Mouse (Mus musculus) neural tube, embryonic 14.5 days (tissue): ENCODE measurements around the gene Tapbpl. TPM values are rescaled to one million over a fixed set of nuclear protein-coding genes. Genes with fewer than 3 reads are reported as not detected.

Source experiments
- ATAC-seq: fragments of 200-750 bp; cut with Nextera tagmentation; 2 replicates; pipeline ENCODE4 v1.8.0; 2017; ENCODE audit warnings: low read depth, mild to moderate bottlenecking, moderate TSS enrichment, moderate library complexity
- H3K27ac ChIP-seq: fragments of 300-500 bp; sonication (generic); 2 replicates; pipeline ENCODE4 v1.5.1; 2014; ENCODE audit warnings: low read depth, mild to moderate bottlenecking, control low read depth, low read length, moderate library complexity, mixed read lengths
- H3K27me3 ChIP-seq: fragments of 300-500 bp; sonication (generic); 2 replicates; pipeline ENCODE4 v1.6.1; 2014; ENCODE audit warnings: low read length; ENCODE audit not compliant: control insufficient read depth, insufficient read depth
- H3K36me3 ChIP-seq: fragments of 300-500 bp; sonication (generic); 2 replicates; pipeline ENCODE4 v1.6.1; 2014; ENCODE audit warnings: low read length, mixed read lengths; ENCODE audit not compliant: control insufficient read depth, insufficient read depth
- H3K4me1 ChIP-seq: fragments of 300-500 bp; sonication (generic); 2 replicates; pipeline ENCODE4 v1.6.1; 2014; ENCODE audit warnings: low read length; ENCODE audit not compliant: control insufficient read depth, insufficient read depth
- H3K4me2 ChIP-seq: fragments of 300-500 bp; sonication (generic); 2 replicates; pipeline ENCODE4 v1.6.1; 2014; ENCODE audit warnings: mild to moderate bottlenecking, low read depth, low read length, control low read depth
- H3K4me3 ChIP-seq: fragments of 300-500 bp; sonication (generic); 2 replicates; pipeline ENCODE4 v1.5.1; 2014; ENCODE audit warnings: low read depth, low read length, control low read depth, mixed read lengths
- H3K9ac ChIP-seq: fragments of 300-500 bp; sonication (generic); replicated peaks from 2 replicates; pipeline ENCODE4 v1.6.1; 2014; ENCODE audit warnings: low read depth, mild to moderate bottlenecking, control low read depth, low read length, mixed read lengths
- H3K9me3 ChIP-seq: fragments of 300-500 bp; sonication (generic); 2 replicates; pipeline ENCODE4 v1.6.1; 2016; ENCODE audit warnings: low read length; ENCODE audit not compliant: control insufficient read depth
- WGBS: fragments of 180-500 bp; shearing (Covaris S2); extraction: QIAGEN DNeasy Blood & Tissue Kit; methylation state at CpG from one replicate; pipeline ENCODE4 v1.1.7; 2014; 5-methylcytosine and 5-hydroxymethylcytosine counted together
- polyA plus RNA-seq: library from polyadenylated mRNA; unstranded; fragments of >200 nt; fragmentation: Nextera tagmentation; extraction: Ambion mirVana; gene quantifications from 2 replicates; pipeline ENCODE4 v1.2.1, GENCODE M21; 2014

The Tapbpl gene
- polyA plus RNA-seq, 1 experiment from 2014 or later, result 5.1 TPM

DNA sequence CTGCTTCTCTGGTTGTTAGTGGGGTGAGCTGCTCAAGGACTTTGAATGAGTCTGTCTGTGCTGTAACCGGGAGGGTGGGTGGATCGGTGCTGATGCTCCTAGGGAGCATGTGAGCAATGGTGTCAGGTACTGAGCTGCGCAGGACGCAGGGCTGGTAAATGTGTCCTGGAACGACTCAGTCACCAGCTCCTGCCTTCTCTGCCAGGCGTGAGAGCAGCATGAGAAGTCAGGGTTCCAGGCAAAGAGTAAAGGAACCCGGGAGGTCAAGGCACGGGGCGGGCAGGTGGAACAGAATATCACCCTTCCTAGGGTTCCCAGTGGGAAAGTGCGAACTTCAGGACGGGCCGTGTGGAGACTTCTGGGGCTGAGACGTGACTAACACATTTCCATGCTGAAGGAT is 34.4 kb upstream of the Tapbpl start:
- Histone ChIP-seq H3K27me3 (no peaks in the 10 kb centered on the region), H3K27ac (no peak overlapping the region), H3K9ac (no peak overlapping the region), H3K36me3 (no peaks in the 10 kb centered on the region), H3K4me2 (no peak overlapping the region), H3K9me3 (no peaks in the 10 kb centered on the region), H3K4me1 (no peaks in the 10 kb centered on the region), H3K4me3 (no peak overlapping the region)
- 68% methylated on average over 13 of the region's 13 CpGs for WGBS
- no peak for ATAC-seq

DNA sequence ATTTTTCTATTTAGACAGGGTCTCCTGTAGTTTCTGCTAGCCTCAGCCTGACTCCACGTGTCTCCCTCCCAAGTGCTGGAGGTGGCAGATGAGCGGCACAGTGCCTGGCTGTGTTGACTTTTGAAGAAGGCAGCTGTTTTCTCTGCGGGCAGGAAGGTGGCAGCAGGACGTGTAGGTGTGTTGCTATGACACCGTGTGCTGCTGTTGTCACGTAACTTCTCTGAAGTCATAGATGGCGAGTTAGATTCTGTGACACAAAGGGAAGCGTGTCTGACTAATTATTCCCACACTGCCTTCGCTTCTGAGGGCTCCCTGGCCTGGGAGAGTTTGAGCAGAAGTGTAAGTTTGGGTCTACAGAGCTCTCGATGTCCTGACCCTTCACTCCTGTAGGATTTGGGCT is 33.6 kb upstream of the Tapbpl start:
- Histone ChIP-seq H3K4me3 (no peak overlapping the region), H3K9ac (no peak overlapping the region), H3K36me3 (no peaks in the 10 kb centered on the region), H3K4me1 (no peaks in the 10 kb centered on the region), H3K27me3 (no peaks in the 10 kb centered on the region), H3K4me2 (no peak overlapping the region), H3K27ac (no peak overlapping the region), H3K9me3 (no peaks in the 10 kb centered on the region)
- no peak for ATAC-seq
- WGBS, result 54% methylated on average over 10 of the region's 10 CpGs

GRCm38 (mm10) chr6:125264219-125264618 is 32.6 kb upstream of the Tapbpl start:
- H3K9me3 ChIP-seq, result no peaks in the 10 kb centered on the region
- ATAC-seq, result no peak
- 90% methylated on average over 9 of the region's 9 CpGs for WGBS

GRCm38 (mm10) chr6:125260006-125260555 is 28.4 kb upstream of the Tapbpl start:
- no peak for ATAC-seq
- H3K4me1 ChIP-seq, result no peaks in the 10 kb centered on the region
- H3K9me3 ChIP-seq, result no peaks in the 10 kb centered on the region
- H3K4me3 ChIP-seq, result no peak overlapping the region
- H3K36me3 ChIP-seq, result no peaks in the 10 kb centered on the region
- no peaks in the 10 kb centered on the region for H3K27me3 ChIP-seq
- WGBS, result 84% methylated on average over 10 of the region's 10 CpGs
- no peak overlapping the region for H3K9ac ChIP-seq
- H3K27ac ChIP-seq, result no peak overlapping the region
- no peak overlapping the region for H3K4me2 ChIP-seq

More at GRCm38 (mm10) chr6:125264219-125264618, 32.6 kb upstream of the Tapbpl start:
- Histone ChIP-seq H3K27me3 (no peaks in the 10 kb centered on the region), H3K9ac (no peak overlapping the region), H3K4me1 (no peaks in the 10 kb centered on the region), H3K36me3 (no peaks in the 10 kb centered on the region), H3K27ac (no peak overlapping the region), H3K4me2 (no peak overlapping the region), H3K4me3 (no peak overlapping the region)

DNA sequence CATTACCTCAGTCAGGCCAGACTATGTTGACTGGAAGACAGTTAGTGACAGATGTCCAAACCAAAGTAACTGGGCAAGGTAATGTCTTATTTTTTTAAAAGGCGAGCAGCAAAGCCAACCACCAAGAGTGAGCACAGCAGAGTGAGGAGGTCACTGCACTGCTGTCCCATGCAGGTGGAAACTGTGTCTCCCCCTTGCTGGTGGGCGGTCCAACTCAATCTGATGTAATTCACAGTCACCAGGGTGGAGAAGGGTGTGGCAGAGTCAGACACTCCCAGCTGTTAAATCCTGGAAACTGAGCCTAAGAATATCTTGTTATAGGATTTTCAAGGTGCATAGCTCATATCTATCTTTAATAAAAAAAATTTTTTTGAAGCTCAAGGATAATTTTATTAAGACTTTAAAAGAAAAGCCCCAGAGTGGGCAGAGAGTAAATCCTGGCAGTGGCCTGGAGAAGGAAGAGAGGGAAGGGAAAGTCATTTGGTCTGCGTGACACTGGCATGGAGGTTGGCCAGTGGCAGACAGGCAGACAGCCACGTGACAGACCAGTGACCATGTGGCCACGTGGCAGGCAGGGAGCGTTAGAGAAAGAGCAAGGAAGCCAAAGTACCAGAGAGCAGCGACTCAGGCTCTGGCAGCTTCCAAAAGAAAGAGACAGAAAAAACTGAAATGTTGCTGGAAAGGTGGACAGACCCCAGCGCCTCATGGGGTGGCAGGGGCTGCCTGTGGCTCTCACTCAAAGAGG is 24.7 kb upstream of the Tapbpl start:
- no peak for ATAC-seq
- WGBS, result 87% methylated on average over 8 of the region's 8 CpGs

DNA sequence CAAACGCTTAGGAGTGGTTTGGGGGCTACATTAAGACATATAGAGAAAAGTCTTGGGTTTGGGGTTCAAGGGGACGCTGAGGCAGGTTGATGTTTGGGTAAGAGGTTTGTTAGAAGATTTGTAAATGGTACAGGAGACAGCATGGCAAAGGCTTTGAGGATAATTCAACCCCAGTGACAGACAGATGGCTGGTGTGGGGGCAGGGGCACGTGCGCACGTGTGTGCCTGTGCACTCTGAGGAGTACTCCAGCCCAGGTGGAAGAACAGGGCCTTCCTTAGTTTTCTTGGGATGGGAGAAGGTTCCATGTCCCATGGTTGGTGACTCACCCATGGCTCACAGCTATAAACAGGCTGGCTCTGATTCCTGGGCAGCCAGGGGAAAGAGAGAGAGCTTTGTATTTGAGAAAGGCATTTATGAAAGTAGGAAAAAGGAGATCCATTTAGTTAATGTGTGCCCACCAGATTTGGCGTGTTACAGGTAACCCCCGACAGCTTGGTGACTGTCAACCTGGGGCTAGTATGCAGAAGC is 23.9 kb upstream of the Tapbpl start:
- H3K4me3 ChIP-seq, result no peak overlapping the region
- H3K4me1 ChIP-seq, result no peaks in the 10 kb centered on the region
- no peaks in the 10 kb centered on the region for H3K9me3 ChIP-seq
- H3K27ac ChIP-seq, result no peak overlapping the region
- H3K4me2 ChIP-seq, result no peak overlapping the region
- no peak overlapping the region for H3K9ac ChIP-seq
- H3K36me3 ChIP-seq, result no peaks in the 10 kb centered on the region
- WGBS, result 94% methylated on average over 7 of the region's 7 CpGs
- ATAC-seq, result no peak
- no peaks in the 10 kb centered on the region for H3K27me3 ChIP-seq

More for the DNA sequence above, 24.7 kb upstream of the Tapbpl start:
- no peaks in the 10 kb centered on the region for H3K4me1 ChIP-seq
- H3K9me3 ChIP-seq, result no peaks in the 10 kb centered on the region
- H3K4me2 ChIP-seq, result no peak overlapping the region
- no peak overlapping the region for H3K4me3 ChIP-seq
- H3K36me3 ChIP-seq, result no peaks in the 10 kb centered on the region
- no peak overlapping the region for H3K27ac ChIP-seq
- H3K27me3 ChIP-seq, result no peaks in the 10 kb centered on the region
- H3K9ac ChIP-seq, result no peak overlapping the region

DNA sequence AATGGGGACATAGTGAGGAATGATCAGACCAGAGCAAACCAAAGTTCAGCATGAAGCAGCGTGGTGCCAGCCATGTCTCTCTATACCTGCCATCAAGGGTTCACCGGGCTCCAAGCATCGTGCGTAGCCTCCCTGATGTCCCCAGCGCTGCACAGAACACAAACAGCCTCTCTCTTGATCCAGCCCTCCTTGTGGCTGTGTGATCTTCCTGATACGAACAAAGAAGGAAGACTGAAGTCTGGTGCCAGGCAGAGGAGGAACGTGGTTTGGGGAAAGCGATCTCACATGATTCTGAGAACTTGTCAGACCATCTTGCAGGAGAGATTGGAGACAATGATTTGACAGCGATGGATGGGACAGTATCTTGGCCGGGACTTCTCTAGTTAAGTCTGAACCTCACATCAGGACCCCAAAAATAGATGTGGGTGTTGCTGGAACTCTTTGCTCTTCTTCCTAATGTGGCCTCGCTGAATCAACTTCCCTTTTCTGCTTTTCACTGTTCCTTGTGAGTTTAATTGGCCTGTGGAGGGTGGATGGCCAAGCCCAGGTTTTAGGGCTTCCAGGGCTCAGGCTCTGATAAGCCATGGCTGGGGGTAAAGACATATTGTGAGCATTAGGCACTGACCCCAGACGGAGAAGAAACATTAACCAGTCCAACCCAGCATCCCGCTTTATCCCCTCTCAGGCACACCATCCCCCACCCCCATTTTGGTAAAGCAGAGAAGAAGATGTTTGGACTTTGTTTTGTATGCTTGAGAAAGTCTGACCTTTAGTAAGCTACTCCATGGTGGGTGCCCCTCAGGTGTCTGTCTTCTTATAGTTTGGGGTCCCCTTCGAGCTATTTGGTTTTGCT is 22.4 kb upstream of the Tapbpl start:
- WGBS, result 85% methylated on average over 14 of the region's 14 CpGs
- Histone ChIP-seq H3K9ac (no peak overlapping the region), H3K27me3 (no peaks in the 10 kb centered on the region), H3K4me3 (no peak overlapping the region), H3K4me1 (no peaks in the 10 kb centered on the region), H3K27ac (no peak overlapping the region), H3K4me2 (no peak overlapping the region), H3K9me3 (no peaks in the 10 kb centered on the region), H3K36me3 (no peaks in the 10 kb centered on the region)
- ATAC-seq, result no peak

GRCm38 (mm10) chr6:125252711-125253110 is 21.1 kb upstream of the Tapbpl start:
- H3K27ac ChIP-seq, result no peak overlapping the region

GRCm38 (mm10) chr6:125252285-125252684 is 20.6 kb upstream of the Tapbpl start:
- Histone ChIP-seq H3K27me3 (no peaks in the 10 kb centered on the region), H3K27ac (no peak overlapping the region), H3K4me3 (no peak overlapping the region), H3K9me3 (no peaks in the 10 kb centered on the region), H3K4me2 (no peak overlapping the region), H3K4me1 (no peaks in the 10 kb centered on the region), H3K9ac (no peak overlapping the region), H3K36me3 (no peaks in the 10 kb centered on the region)
- no peak for ATAC-seq
- WGBS, result 88% methylated on average over 3 of the region's 3 CpGs

More at GRCm38 (mm10) chr6:125252711-125253110, 21.1 kb upstream of the Tapbpl start:
- WGBS, result 88% methylated on average over 8 of the region's 8 CpGs
- H3K27me3 ChIP-seq, result no peaks in the 10 kb centered on the region
- no peak overlapping the region for H3K4me2 ChIP-seq
- no peak overlapping the region for H3K9ac ChIP-seq
- no peak overlapping the region for H3K4me3 ChIP-seq
- H3K9me3 ChIP-seq, result no peaks in the 10 kb centered on the region
- ATAC-seq, result no peak
- no peaks in the 10 kb centered on the region for H3K36me3 ChIP-seq
- H3K4me1 ChIP-seq, result no peaks in the 10 kb centered on the region
